Mouse (Mus musculus) yolk sac, embryonic 10.5 days (tissue): ENCODE data around the gene Rasl11b.

ENCODE experiments used
- DNase-seq: peaks from one replicate; pipeline ENCODE4 v3.0.0-alpha.2; 2017; ENCODE audit warnings: low spot score

The Rasl11b gene

DNA sequence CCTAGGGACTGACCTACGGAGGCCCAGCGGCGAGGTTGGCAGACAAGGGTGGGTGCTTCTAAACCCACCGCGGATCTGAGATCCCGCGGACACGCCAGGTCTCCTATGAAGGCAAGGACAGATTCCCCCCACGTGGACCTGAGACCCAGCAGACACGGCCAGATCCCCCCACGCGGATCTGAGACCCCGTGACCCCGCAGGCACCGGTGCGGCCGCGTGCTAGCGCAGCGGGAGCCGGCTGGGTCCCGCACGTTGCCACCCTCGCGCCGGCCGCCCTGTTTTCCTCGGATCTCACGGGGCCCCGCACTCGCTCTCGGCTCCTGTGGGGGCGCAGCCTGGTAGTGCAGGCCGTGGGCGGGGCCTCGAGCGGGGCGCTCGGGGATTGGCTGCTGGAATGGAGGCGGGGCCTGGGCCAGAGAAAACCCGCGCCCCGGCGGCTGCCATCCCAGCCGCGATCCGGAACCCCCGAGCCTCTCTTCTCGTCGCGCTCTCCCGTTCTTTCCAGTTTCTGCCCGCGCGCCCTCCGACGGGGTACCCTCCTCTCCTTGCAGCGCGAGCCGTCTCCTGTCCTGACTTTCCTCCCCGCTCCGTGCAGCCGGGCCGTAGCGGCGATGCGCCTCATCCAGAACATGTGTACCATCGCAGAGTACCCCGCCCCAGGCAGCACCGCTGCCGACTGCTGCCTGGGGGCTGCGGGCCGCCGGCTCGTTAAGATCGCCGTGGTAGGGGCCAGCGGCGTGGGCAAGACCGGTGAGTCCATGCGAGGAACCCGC lies at the start of gene Rasl11b:
Gene Rasl11b (plus strand): TSS at position 446 of the 773 bp plus-strand sequence.
- DNase-seq, result peak; percentile 93

DNA sequence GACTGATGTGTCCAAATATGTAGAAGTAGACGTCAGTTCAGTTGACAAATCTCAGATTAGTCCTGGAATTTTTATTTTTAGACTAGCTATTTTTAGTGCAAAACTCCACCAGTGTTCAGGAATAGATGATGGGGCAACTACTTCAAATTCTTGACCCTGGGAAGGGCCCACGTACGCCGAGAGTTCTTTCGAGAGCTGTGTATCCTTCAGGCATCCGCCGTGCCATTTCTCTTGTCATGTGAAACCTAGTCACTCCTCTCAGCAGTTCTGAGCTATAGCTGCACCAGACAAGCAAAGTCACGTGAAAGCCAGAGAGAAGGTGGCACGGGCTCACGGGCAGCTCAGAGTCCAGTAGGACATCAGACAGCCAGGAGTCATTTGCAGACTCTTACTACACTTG lies 47.5 kb upstream of the Rasl11b start:
- no peak for DNase-seq

DNA sequence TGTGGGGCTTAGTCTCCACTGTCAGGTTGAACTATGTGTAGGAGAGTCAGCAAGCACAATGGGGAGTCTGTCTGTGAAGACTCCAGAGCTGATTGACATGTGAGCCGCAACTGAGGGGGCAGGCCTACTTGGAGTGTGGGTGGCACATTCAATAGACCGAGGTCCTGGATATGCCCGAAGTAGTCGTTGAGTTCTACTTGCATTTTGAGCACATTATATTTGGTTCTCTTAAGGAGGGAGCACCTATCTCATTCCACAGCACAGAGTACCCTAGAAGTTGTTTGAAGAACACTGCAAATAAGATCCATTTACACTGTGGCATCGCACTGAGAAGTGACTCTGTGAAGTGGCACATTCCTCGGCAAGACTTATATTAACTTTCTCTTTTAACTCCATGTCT lies 45.1 kb upstream of the Rasl11b start:
- DNase-seq, result no peak

DNA sequence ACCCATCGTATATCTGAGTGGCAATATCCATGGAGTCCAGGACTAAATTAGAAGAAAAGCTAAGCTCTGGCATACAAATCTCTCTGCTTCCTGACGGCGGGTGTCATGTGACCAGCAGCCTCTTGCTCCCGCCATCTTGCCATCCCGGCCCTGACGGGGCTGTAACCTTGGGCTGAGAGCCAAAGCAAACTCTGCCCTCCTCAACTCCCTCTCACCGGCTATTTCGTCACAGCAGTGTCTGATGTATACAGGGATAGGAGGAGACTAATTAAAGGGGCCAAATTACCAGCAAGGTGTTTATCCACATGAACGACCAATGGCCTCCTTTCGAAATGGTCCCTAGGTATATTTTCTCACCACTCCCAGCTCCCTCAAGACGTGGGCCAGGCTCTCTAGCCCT lies 43.3 kb upstream of the Rasl11b start:
- peak; percentile 31 for DNase-seq

DNA sequence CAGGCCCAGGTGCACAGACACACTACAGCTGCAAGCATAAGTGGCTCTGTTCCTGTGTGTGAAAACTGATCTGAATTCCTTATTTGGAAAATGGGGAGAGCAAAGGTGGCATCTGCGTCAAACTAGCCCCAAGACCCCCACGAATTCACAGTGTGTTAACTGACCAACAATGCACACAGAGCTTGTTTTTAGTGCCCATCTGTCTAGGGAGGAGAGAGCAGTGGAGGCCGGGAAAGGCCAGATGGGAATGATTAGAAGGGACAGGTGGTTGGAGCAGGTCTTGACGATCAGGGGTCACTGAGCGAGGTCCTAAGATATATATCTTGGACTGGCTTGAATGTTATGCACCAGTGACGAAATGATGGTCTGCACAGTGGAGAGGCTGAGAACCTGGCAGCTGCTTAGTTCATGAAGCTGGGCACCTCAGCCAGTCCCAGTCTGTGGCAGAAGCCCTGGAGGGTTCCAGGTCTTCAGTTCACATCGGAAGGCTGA lies 39.2 kb upstream of the Rasl11b start:
- DNase-seq, result no peak

DNA sequence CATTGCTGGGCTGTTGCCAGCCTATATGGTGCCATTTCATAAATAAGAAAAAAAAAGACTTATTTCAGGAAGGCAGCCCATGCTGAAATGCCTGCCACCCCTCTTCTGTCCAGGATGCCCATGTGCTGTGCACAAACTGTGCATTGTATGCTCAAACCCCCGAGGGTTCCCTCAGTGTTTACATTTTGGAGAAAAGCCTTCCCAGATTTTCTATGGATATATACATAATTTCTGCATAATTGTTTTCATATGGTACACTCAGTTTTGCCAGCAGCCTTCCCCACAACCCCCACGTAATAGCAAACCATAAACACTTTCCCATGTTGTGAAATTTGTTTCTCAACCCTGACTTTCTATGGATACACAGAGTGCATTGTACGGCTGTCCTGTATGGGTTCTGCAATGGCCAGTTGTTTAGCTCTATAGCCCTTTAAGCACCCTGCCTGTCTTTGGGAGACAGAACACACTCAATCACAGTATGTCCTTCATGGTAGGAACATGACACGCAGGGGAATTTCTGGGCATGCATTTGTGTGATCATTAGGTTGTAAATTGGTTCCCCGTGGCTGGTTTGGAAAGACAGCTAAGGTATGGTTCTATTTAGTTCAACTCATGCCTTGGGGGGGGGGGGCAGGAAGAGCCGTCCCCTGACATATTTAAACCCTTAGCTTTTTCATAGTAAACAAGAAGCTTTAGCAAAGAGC lies 36.0 kb upstream of the Rasl11b start:
- no peak for DNase-seq

DNA sequence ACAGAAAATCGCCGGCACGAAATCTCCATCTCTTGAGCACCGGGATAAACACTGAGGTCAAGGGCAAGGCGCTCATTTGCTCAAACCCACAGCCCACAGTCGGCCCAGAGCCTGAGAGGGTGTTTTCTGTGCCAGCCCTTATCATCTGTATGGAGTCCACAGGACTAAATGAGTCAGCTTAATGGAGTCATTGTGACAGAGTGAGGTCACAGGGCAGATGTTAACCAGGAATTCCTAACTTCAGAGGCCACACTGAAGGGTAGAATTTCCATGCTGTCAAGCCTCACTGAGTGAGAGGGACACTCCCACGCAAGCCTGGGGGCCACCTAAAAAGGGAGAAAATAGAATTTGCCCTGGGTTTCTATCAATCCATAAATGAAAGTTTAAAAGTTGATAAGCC lies 35.2 kb upstream of the Rasl11b start:
- DNase-seq, result peak; percentile 53

DNA sequence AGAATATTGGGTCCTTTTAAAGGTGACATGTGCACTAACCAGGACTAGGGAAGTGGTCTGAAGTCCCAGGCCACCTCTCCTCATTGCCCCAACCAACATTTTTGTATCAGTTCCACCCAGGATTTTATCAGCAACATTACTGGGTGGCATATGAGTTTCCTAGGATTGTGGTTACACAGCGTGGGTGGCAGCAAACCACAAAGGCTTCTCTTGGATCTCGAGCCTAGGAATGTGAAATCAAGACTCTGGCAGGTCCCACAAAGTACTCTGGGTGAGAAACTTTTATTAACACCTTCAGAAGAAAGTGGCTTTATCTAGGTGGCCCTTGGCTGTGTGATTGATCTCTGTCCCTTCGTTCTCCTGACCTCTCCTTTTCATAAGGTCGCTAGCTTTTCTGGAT lies 34.7 kb upstream of the Rasl11b start:
- DNase-seq, result no peak

DNA sequence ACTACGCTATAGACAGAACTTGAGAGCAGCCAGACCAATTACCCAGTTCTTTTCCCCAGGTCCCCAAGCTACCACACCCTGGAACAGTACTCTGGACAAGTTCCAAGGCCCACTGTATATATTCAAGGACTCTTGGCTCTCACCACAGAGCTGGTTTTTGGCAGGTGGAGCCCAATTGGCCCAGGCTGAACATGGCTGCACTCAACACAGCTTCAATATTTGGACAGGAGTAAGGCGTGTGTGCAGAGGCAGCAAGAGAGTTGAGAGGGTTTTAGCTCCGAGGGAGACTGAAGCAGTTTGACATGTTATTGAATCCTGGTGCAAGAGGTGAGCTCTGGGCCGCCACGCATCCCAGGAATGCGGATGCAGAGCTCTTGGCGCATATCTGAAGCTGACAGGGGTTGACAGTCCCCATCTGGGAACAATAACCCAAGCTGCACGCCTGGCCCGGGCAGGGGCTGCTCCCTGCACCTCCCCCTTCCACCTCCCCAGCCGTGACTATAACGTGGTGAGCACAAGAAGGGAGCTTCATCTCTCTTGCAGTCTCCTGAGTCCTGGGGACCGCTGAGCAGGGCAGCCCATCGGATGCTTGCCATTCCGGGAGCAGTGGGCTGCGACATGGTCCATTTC lies 33.7 kb upstream of the Rasl11b start:
- peak; percentile 44 for DNase-seq

DNA sequence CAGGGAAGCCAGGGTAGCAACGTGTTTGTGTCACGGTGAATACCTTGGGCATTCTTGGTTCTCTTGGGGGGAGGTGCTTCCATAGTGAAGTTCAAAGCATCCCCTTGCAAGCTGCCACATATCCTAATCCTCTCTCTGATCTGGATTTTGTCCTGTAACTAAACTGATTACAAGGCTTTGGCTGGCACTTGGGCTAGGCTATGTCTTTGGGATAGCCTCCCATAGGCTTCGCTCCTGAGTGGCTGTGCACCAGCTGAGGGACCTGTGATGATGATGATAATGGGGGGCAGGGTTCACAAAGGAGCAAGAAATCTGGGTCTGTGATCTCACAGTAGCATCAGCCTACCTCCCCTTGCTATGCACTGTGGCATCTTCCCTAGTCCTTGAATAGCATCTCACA lies 33.1 kb upstream of the Rasl11b start:
- no peak for DNase-seq

DNA sequence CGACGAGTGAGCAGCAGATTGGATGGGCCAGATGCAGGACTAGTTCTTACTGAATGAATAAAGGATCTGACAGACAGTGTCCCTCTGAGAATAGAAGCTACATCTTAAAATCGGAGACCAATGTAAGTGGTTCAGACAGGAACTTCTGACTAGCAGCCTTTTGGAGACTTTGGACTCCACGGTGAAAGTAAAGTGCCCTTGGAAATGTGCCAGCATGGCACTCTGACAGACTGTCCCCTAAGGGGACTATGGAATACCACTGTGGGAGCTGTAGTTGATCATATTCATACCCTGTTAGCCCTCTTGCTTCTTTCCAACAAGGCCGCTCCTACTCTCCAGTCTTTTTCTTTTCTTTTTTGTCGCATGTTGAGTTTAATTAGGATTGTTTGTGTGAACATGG lies 31.9 kb upstream of the Rasl11b start:
- DNase-seq, result no peak

DNA sequence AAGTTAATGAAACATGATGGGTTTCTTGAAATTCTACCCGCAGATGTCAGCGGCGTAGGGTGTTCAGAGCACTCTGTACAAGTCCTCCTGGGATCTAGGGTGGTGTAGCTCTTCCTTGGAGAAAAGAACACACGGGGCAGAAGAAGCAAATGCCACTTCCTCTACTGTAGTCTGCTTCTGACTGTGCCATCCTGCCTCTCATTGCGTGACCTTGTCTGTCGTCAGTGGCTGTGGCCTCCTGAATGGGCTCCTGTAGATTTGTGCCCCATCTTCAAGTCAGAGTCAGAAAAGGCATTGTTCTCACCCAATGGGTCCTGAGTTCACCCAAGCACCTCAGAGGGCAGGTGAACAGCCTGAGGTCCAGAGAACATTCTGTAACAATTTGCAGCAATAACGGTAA lies 30.5 kb upstream of the Rasl11b start:
- no peak for DNase-seq

DNA sequence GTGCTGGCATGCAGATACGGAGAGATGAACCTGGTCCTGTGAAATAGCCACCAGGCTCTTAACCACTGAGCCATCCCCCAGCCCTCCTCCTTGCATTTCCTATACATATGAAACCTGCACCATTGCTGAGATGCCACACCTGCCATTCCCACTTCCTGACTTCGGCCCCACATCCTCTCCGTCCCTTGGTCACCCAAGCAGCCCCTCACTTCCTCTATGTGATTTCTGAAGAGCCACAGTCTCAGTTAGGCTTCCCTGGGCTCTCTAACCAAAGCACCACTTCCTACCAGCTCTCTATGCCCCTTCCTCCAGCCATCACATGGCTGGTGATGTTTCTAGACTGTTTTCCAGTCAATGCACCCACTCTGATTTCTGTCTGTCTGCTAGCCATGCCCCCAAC lies 28.4 kb upstream of the Rasl11b start:
- DNase-seq, result no peak

DNA sequence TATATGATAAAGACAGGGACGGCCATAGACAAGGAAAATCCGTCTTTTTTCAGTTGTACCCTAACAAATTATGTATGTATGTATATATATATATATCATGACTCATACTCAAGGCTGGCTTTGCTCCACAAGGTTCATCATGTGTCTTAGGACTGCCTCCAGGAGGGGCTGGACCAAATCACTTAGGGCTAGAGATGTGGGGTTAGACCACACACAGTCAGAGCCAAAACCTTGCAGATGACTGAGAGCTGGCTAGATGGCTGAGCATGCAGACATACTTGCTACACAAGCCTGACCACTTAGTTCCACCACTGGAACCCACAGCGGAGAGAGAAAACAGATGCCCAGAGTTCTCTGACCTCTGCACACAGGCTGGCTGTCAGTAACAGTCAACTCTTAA lies 27.0 kb upstream of the Rasl11b start:
- DNase-seq, result peak; percentile 45

DNA sequence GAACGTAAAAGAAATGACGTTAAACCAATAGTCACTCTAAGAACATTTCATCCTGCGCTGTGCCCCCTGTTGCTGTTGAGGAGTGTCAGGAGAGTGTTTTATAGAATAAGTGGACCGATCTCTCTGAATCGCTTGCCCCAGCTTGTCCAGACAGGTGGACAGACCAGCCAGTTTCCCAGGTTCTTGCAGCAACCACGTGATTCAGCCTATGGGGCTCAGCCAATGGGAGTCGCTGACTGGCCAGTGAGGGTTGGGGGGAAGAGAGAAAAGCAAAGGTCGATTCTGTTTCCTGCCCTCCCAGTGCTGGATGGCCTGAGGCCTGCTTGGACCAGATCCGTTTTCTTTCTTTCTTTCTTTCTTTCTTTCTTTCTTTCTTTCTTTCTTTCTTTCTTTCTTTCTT lies 23.3 kb upstream of the Rasl11b start:
- DNase-seq, result peak; percentile 75

DNA sequence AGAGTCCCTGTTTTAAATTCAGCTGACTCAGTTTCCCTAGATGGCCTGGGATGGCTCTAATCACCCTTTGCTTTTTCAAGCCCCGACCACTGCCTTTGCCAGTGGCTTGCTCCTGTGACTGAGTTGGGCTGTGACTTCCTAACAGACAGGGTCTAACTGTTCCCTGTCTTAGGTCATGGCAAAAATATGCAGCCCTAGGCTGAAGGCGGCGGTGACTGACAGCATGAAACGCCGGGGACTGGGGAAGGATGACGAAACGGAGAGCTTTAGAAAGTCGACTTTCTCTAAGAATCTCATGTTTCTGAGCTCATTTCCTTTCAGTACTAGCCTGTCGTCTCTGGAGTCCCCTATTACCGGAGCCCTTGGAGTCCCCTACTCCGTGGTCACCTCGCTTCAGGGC lies 22.9 kb upstream of the Rasl11b start:
- DNase-seq, result peak; percentile 35

DNA sequence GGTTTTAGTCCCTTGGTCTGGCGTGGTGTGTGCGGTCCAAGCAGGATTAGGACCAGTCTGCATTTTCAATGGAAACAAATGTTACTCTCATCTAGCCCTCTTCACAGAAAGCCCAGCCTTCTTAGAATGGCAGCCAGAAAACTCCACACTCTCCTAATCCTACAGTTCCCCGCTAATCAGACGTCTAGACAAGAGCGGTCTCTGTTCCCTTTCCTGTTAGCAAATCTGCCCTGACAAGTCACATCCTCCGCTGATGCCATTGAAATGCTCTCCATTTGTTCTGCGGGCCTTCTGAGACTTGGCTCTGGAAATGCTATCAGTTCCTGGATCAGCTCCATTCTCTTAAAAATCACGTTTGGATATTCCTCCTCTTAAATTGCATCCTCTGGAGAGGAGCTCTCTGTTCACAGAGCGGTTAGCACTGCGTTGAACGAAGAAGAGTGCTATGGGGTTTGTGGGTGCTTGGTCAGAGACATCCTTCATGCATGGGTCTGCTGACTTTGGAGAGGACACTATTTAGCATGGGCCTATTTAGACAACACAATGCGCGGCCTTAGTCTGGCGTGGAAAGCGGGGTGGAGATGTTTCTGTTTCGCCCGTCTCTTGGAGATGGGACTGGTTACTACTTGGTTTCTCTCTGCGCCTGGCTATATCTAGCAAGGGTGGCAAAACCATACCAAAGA lies 21.8 kb upstream of the Rasl11b start:
- no peak for DNase-seq

DNA sequence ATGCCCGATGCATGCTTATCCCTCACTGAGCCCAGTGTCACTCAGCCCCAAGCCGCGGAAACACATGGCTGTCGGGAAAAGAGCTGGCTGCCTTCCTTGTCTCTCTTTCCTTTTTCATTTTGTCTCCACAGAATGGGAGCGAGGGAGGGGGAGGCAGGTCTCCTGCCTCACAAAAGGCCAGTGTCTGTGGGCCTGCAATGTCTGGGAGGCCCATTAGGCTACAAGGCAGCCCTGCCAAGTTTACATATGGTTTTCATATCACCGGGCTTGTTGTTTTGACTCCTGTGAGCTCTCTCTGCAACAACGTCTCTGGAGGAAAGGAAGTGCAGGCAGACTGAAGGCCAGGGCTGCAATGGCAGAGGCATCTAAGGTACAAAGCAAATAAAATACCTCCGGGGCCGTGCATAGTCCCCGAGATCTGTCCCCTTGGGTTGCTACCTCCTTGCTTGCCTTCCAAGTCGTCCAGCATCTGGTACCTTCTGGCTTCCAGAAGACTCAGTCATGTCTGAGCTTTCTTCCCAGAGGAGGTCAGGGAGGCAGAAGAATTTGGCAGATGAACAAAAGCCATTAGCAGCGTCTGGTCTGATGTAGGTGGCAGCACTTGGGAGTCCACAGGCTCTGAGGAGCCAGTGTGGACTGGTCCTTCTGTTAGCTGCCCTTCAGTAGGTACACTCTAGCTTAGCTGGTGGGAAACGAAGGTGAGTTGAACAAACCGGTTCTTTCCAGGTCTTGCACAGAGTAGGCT lies 19.4 kb upstream of the Rasl11b start:
- no peak for DNase-seq

DNA sequence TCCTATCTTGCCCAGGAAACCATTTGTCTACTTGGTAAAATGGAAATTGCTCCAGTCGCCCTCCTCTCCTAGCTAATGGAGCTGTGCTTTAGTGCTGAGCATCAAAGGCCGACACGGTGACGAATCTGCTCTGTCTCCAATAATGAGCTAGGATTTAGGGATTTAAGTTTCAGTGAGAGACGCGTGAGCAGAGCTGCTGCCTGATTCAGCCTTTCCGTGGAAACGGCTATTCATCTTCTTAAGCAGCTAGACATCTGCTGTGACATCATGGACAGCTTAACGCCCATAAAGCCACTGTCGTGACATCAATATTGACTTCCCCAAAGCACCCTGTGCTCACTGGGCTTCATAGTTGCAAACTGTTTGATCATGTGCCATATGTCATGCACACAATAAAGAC lies 14.9 kb upstream of the Rasl11b start:
- no peak for DNase-seq

DNA sequence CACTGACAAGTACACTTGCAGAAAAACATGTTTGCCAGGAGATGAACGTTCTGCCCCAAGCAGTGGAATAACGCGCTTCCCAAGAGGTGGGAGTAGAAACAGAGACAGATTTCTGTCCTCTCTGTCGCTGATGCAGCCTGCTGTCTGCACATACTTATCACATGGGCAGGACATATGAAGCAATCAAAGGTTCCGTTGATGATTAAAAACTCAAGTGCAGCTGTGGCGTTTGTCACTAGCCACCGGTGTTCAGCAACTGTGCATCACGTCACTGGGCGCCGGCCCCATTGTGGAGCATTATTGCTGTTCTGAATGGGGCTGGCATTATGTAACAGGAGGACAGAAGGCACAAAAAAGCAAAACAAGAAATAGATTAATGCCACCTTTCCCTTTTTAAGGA lies 12.0 kb upstream of the Rasl11b start:
- no peak for DNase-seq

DNA sequence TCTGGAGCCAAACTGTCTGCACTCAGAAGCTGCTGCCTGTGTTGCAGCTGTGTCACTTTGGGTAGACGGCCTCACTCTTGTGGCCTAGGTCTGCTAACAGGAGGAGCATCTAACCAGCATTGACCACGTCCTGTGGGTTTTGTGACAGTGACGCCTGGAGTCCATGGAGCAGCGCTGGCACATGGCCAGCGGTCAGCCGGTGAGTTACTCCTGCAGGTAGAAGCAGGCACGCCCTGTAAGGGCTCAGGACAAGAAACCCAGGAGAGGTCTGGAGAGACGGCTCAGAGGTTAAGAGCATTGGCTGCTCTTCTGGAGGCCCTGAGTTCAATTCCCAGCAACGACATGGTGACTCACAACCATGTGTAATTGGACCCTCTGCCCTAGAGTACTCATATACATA lies 10.5 kb upstream of the Rasl11b start:
- DNase-seq, result no peak

DNA sequence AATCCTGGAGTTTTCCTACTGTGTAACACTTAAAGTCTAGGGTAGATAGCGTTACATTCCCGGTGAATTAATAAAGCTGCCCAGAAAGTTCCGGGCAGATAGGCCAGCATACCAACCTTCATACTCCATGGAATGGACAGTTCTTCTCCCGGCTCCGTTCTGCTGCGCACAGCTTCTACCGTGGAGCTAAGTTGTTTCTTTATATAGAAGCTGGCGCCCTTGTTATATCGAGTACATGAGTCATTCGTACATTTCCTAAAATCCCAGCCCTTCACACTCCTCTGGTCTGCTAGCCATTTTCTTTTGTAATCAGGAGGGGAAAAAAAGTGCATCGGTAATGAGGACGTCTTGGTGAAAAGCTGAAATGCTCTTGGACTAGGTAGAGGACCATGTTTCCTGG lies 7.0 kb upstream of the Rasl11b start:
- DNase-seq, result no peak
